Mouse (Mus musculus) MEL-GATA-1-ER (cell line): Measurements from ENCODE around the gene Klrb1c.
"Not testable (repeated sequence)": the region's sequence is repeated elsewhere in the genome, so short reads cannot be mapped to it uniquely, and the experiment has no call there.

Experiments
- DNase-seq: peaks from one replicate; pipeline ENCODE4 v3.0.0-alpha.2; 2012; ENCODE audit warnings: low read depth; ENCODE audit errors: extremely low read depth

The Klrb1c gene

DNA sequence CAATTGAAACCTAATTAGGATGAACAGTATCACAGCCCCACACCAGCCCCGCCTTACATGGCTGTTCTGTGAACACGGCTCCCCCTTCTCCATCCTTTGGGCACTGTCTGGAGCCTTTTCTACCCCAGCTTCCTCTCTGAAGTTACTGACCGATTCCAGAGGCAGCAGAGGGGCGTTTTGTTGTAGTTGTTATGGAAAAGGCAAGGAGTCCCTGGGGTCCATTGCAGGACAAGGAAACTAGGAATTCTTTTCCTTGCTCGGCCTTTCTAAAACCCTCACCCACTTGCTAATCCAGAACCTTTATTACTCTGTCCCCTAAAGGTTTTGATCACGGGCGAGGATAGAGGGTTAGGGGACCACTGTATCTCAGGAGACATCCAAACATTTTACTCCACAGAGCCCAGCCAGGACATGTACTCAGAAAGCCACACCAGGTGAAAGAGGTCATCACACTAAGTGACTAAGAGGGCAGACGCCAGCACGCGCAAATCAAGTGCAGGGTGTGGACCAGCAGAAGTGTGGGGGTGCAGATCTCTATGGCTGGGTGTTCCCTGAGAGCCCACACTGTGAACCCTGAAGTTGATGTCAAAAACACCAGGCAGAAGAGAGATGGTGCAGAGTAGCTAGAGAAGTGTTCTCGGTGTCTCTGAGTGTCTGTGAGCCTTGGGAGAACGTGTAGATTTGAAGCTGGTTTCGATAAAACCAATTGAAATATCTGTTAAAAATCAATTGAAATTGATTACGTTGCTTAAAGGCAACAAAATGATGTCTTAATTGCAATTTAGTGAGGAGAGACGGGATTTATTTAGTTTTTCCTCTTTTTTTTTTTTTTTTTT lies 9.1 kb upstream of the Klrb1c start:
- DNase-seq = peak; percentile 38

GRCm38 (mm10) chr6:128797185-128797905 lies 8.3 kb upstream of the Klrb1c start:
- DNase-seq = peak; percentile 59

DNA sequence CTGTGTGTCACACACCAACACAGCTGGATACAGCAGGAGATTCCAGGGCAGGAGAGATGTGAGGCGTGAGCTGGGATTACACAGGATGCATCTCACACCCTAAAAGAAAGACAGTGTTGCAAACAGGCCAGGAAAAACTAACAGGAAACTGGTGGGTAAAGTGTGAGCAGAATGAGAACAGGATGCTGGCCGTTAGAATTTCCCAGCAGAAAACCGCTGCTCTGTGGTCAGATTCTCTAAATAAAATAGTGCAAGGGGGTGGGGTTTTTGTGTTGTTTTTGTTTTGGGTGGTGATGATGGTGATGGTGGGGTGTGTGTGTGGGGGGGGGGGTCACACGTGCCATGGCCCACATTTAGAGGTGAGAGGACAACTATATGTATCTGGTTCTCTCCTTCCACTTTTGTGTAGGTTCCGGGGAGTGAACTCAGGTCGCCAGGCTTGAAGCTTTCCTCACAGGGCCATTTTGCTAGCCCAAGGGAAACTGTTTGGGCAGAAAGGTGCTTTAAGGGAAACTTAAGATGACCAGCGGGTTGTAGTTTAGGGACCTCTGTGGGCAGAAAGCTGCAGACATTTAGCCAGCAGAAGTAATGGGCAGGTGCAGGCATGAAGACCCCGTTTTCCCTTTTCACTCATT lies 7.4 kb upstream of the Klrb1c start:
- DNase-seq = no peak

DNA sequence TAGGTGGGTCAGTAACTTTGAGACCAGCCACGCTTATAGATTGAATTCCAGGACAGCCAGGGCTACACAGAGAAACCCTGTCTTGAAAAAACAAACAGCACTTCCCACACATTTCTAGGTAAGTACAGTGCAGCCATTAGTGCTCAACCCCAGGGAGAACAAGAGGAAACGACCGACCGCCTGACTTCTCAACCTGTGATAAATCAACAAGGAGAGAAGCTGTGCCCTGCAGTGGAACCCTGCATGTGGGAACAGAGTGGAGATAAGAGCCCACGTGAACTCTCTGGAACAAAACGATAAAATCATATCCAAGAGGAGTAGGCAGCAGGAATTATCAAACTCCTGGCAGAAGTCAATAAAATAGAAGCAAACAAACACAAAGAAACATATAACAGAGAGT lies 4.7 kb upstream of the Klrb1c start:
- no peak for DNase-seq

- DNase-seq = not testable (repeated sequence)
Measured at GRCm38 (mm10) chr6:128790491-128790994, 1.5 kb upstream of the Klrb1c start.

GRCm38 (mm10) chr6:128788517-128788916 lies 498 bp downstream of the Klrb1c start:
- no peak for DNase-seq

GRCm38 (mm10) chr6:128786396-128786795 lies 2.6 kb downstream of the Klrb1c start:
- not testable (repeated sequence) for DNase-seq

- DNase-seq = no peak
Measured at GRCm38 (mm10) chr6:128769481-128770253, 19.3 kb downstream of the Klrb1c start.

- no peak for DNase-seq
Measured at GRCm38 (mm10) chr6:128768047-128768446, 21.0 kb downstream of the Klrb1c start.

- DNase-seq = peak; percentile 48
Measured at GRCm38 (mm10) chr6:128766486-128767254, 22.3 kb downstream of the Klrb1c start.

GRCm38 (mm10) chr6:128765211-128765610 lies 23.8 kb downstream of the Klrb1c start:
- DNase-seq = peak; percentile 63

DNA sequence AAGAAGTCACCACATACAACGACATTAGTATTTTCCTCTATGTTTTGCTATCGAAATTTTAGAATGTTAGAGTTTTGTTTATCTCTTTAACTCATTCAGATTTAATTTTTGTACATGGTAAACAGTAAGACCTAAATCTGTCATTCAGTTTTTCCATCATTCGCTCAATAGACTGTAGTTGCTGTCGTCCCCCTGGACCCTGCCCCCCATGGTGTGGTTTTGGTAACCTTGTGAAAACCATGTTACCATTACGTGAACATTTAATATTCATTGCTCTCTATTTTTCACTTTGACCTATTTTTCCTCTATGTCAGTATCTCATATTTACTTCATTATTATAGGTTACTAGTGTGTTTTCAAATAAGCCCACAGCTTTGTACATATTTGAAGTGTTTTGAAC lies 24.4 kb downstream of the Klrb1c start:
- no peak for DNase-seq

GRCm38 (mm10) chr6:128763736-128764523 lies 25.1 kb downstream of the Klrb1c start:
- peak; percentile 85 for DNase-seq

- not testable (repeated sequence) for DNase-seq
Measured at GRCm38 (mm10) chr6:128762892-128763670, 25.9 kb downstream of the Klrb1c start.

GRCm38 (mm10) chr6:128761144-128761540 lies 27.9 kb downstream of the Klrb1c start:
- no peak for DNase-seq

GRCm38 (mm10) chr6:128760416-128761143 lies 28.4 kb downstream of the Klrb1c start:
- DNase-seq = peak; percentile 47

- peak; percentile 68 for DNase-seq
Measured at GRCm38 (mm10) chr6:128760016-128760415, 29.0 kb downstream of the Klrb1c start.
